Mouse (Mus musculus) heart, embryonic 11.5 days (tissue): Measurements from ENCODE around the gene Cog1. TPM values are rescaled to one million over a fixed set of nuclear protein-coding genes. Genes with fewer than 3 reads are reported as not detected.

ENCODE experiments used
- ATAC-seq: fragments of 200-750 bp; cut with Nextera tagmentation; replicated peaks from 2 replicates; pipeline ENCODE4 v1.8.0; 2017; ENCODE audit warnings: moderate library complexity; ENCODE audit not compliant: insufficient number of reproducible peaks, low FRiP score, low TSS enrichment
- H3K27ac ChIP-seq: fragments of 300-500 bp; sonication (generic); 2 replicates; pipeline ENCODE4 v1.5.1; 2014; ENCODE audit warnings: mild to moderate bottlenecking, low read depth, low read length
- H3K27me3 ChIP-seq: fragments of 300-500 bp; sonication (generic); 2 replicates; pipeline ENCODE4 v1.6.1; 2014; ENCODE audit warnings: mild to moderate bottlenecking, low read length, mixed read lengths; ENCODE audit not compliant: control insufficient read depth, insufficient read depth
- H3K36me3 ChIP-seq: fragments of 300-500 bp; sonication (generic); 2 replicates; pipeline ENCODE4 v1.6.1; 2014; ENCODE audit warnings: mild to moderate bottlenecking, low read length, moderate library complexity, mixed read lengths; ENCODE audit not compliant: control insufficient read depth, insufficient read depth
- H3K4me1 ChIP-seq: fragments of 300-500 bp; sonication (generic); 2 replicates; pipeline ENCODE4 v1.6.1; 2014; ENCODE audit warnings: low read length; ENCODE audit not compliant: control insufficient read depth, insufficient read depth
- H3K4me2 ChIP-seq: fragments of 300-500 bp; sonication (generic); 2 replicates; pipeline ENCODE4 v1.6.1; 2014; ENCODE audit warnings: mild to moderate bottlenecking, moderate library complexity
- H3K4me3 ChIP-seq: fragments of 300-500 bp; sonication (generic); 2 replicates; pipeline ENCODE4 v1.5.1; 2014; ENCODE audit warnings: low read depth, low read length
- H3K9ac ChIP-seq: fragments of 300-500 bp; sonication (generic); 2 replicates; pipeline ENCODE4 v1.6.1; 2014; ENCODE audit warnings: mild to moderate bottlenecking, low read depth, low read length, moderate library complexity
- H3K9me3 ChIP-seq: fragments of 300-500 bp; sonication (generic); replicated peaks from 2 replicates; pipeline ENCODE4 v1.6.1; 2016; ENCODE audit warnings: low read length; ENCODE audit not compliant: control insufficient read depth
- WGBS: fragments of 180-500 bp; shearing (Covaris S2); extraction: QIAGEN DNeasy Blood & Tissue Kit; methylation state at CpG from one replicate; pipeline ENCODE4 v1.1.7; 2014; ENCODE audit not compliant: insufficient replicate concordance; 5-methylcytosine and 5-hydroxymethylcytosine counted together
- polyA plus RNA-seq: library from polyadenylated mRNA; unstranded; fragments of >200 nt; fragmentation: Nextera tagmentation; extraction: Ambion mirVana; gene quantifications from 2 replicates; pipeline ENCODE4 v1.2.1, GENCODE M21; 2014

The Cog1 gene
- polyA plus RNA-seq, 1 experiment from 2014 or later: 19.4 TPM

DNA sequence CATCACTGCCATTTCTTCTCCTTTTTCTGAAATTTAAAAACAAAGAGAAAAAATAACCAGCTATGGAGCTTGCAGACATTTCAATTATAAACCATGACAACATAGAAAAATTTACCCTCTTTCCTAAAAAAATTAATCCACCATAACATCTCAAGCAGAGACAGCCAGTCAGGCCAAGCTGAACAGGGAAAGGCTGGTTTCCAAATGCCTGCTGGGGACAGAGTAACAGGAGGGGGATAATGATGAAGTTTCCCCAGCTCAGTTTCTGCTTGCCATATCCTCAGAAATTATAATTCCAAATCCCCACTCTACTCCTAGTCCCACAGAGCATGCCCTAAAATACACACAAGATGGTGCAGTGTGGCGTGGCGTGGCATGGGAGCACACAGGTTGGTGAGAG lies 28.4 kb downstream of the Cog1 start:
- WGBS: 89% methylated on average over 2 of the region's 2 CpGs
- Histone ChIP-seq H3K4me3 (no peak overlapping the region), H3K4me2 (no peak overlapping the region), H3K27me3 (no peaks in the 10 kb centered on the region), H3K9ac (0 out of 2 replicates have a peak overlapping the region, but pooled peaks have one; percentile 16), H3K36me3 (peaks cover 5% of the 10 kb centered on the region; the same call in 1 of the 2 replicates), H3K9me3 (no peaks in the 10 kb centered on the region), H3K27ac (no peak overlapping the region), H3K4me1 (peaks cover 28% of the 10 kb centered on the region)
- no peak for ATAC-seq

DNA sequence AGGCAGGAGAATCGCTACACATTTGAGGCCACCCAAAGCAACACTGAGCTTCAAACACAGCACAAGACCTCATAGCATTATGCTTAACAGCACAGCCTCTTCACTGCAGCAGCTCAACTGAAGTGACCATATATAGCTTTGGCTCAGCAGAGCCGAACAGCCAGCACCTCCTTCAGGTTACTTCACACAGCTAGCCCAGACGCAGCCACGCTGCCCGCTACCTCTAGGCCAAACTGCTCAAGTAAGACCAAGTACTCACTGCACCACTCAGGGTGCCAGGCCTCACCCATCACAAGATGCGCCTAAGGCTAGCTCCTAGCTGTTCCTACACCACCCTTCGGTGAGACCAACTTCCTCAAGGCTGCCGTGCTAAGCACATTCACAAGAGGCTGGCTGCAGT lies 29.4 kb downstream of the Cog1 start:
- ATAC-seq: no peak
- H3K36me3 ChIP-seq: peaks cover 4% of the 10 kb centered on the region; the same call in 1 of the 2 replicates
- H3K9ac ChIP-seq: peak overlapping the region; percentile 61
- H3K9me3 ChIP-seq: no peaks in the 10 kb centered on the region
- H3K4me2 ChIP-seq: peak overlapping the region; percentile 34; the same call in 1 of the 2 replicates
- WGBS: 77% methylated on average over 8 of the region's 8 CpGs
- no peaks in the 10 kb centered on the region for H3K27me3 ChIP-seq
- no peak overlapping the region for H3K4me3 ChIP-seq
- H3K27ac ChIP-seq: peak overlapping the region; percentile 82
- peaks cover 32% of the 10 kb centered on the region for H3K4me1 ChIP-seq

DNA sequence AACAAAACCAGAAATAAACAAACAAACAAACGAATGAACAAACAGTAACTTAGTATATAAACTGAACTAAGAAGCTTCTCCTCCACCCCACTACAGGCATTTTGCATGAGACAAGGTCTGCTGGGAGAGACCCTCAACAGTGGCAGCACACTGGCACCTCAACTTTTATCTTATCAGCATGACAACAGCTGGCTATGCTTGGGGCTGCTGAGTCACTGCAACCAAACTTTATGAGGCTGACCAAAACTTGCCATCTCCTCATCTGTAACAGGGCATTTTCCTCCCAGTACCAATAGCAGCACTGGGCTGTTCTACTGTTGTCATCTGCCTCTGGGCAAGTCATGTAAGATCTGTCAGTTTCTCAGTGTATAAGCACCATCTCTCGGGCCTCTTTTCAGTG lies 32.0 kb downstream of the Cog1 start:
- Histone ChIP-seq H3K27ac (peak overlapping the region; percentile 76), H3K27me3 (no peaks in the 10 kb centered on the region), H3K36me3 (peaks cover 4% of the 10 kb centered on the region; the same call in 1 of the 2 replicates), H3K4me2 (peak overlapping the region; percentile 42), H3K4me1 (peaks cover 32% of the 10 kb centered on the region), H3K4me3 (no peak overlapping the region), H3K9ac (peak overlapping the region; percentile 36), H3K9me3 (no peaks in the 10 kb centered on the region)
- ATAC-seq: peak; percentile 54
- WGBS: 66% methylated on average over 2 of the region's 2 CpGs

DNA sequence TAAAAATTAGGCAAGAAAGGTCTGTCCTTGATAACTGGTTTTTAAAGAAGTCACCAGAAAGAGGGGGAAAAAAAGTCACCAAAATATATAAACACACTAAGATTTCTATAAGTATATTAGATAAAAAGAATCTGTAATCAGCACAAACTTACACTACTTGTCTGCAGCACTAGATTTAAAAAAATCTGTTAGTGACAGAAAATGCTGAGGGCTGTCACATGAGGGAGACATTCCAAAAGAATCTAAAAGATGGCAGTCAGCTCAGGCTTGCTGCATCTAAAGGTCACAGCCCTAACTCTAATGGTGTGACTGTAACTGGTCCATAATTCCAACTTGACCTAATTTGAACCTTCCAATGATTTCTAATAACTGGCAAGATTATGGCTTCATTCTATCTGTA lies 33.0 kb downstream of the Cog1 start:
- no peak overlapping the region; the same call in 1 of the 2 replicates for H3K9ac ChIP-seq
- H3K27ac ChIP-seq: peak overlapping the region; percentile 76
- H3K4me3 ChIP-seq: peak overlapping the region; percentile 85
- no peaks in the 10 kb centered on the region for H3K9me3 ChIP-seq
- H3K4me1 ChIP-seq: peaks cover 34% of the 10 kb centered on the region
- H3K4me2 ChIP-seq: peak overlapping the region; percentile 76
- no peaks in the 10 kb centered on the region for H3K27me3 ChIP-seq
- H3K36me3 ChIP-seq: peaks cover under 1% of the 10 kb centered on the region; the same call in 1 of the 2 replicates
- no peak for ATAC-seq

DNA sequence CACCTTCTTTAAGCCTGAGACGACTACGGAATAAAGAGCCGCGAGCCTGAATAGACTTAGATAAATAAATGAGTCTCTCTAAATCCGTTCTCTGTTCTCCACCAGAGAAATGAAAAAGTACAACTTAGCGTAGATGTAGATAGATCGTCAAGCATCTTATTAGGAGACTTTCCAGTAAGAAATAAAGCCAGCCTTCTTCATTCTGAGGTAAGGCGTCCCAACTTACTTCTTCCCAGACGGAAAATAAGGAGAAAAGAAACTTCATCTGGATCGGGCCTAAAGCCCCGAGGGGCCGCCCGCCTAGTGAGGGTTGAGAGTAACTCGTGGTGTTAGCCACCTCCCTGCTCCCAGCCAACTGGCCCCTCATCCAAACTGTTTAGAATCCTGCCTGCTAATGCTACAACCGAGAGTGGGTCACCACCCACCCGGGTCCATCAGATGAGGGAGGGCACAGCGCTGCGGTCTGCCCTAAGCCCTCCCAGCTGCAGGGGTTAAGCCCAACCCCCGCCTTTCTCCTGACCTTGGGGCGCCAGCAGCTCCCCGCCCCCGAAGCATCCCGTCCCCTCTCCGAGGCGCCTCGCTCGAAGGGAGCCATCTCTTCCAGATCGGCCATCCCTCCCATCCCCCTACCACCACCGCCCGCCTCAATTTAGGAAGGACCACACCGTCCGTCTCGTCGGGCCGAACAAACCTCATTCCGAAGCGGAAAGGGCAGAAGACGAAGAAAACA lies 34.1 kb downstream of the Cog1 start:
- Histone ChIP-seq H3K4me3 (peak overlapping the region; percentile 85), H3K36me3 (peaks cover 5% of the 10 kb centered on the region), H3K27me3 (no peaks in the 10 kb centered on the region), H3K4me1 (peaks cover 36% of the 10 kb centered on the region), H3K9me3 (no peaks in the 10 kb centered on the region), H3K27ac (peak overlapping the region; percentile 98), H3K9ac (peak overlapping the region; percentile 89), H3K4me2 (peak overlapping the region; percentile 76)
- peak; percentile 62 for ATAC-seq
- 3% methylated on average over 38 of the region's 38 CpGs for WGBS

DNA sequence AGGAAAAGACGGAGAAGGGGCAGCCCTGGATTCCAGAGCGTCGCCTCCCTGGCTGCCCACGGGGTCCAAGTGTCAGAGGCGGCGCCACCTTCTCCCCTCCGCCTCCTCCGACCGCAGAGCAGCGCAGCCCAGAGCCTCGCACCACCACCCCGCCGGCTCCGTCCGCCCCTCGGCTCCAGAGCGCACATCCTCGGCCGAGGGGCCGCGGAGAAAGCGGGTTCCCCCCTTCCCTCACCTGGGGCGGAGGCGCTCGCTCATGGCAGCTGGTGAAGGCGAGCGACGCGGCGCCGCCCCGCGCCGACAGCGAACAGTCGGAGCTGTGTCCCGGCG lies 34.6 kb downstream of the Cog1 start:
- no peak for ATAC-seq
- H3K4me3 ChIP-seq: peak overlapping the region; percentile 85

DNA sequence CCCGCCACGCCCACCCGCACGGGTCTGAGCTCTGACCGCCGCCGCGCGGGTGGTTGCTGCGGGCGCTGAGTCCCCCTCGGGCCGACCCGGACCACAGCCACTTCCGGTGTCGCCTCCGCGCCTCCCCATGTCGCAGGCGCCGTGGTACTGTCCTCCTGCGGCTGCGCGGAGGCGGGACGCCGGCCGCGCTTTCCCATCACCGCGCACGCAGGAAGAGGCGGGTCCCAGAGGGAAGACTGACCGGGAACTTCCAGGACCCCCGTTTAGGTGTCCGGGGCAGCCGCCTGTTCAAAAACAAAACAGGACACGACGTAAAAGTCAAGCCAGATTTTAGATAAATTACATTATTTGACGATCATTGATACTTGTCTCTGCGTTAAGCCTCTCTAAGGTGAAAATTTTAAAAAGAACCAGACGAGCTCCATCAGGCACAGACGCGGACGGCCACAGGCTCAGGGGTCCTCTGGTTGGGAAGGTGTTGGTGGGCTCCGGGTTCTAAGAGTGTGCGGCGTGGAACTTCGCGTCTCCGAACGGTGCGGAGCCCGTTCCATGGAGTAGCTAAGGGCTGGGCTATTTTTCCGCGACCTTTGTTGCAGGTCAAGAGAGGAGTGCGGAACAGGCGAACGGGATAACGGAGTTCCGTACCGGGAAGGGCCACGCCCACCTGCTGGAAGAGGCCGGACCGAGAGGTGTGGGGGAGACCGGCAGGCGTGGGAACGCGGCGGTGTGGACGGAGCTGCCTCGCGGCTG lies 35.2 kb downstream of the Cog1 start, which contains the start of the genes Fam104a and D11Wsu47e:
Gene Fam104a, minus strand, starts transcription at position 199 of the 750 bp plus-strand sequence.
Gene D11Wsu47e, plus strand, starts transcription at position 456 of the 750 bp plus-strand sequence.
- Histone ChIP-seq H3K4me2 (peak within 1 kb of the TSS; percentile 76), H3K4me3 (peak within 1 kb of the TSS; percentile 85), H3K36me3 (peaks cover 16% of the 10 kb centered on the region), H3K9ac (peak within 1 kb of the TSS; percentile 89), H3K27ac (peak within 1 kb of the TSS; percentile 98), H3K4me1 (peaks cover 32% of the 10 kb centered on the region), H3K9me3 (no peaks in the 10 kb centered on the region), H3K27me3 (no peaks in the 10 kb centered on the region)
- ATAC-seq: peak; percentile 88
- WGBS: under 1% methylated on average over 70 of the region's 73 CpGs

More for the DNA sequence above, 34.6 kb downstream of the Cog1 start:
- Histone ChIP-seq H3K27ac (peak overlapping the region; percentile 98), H3K4me1 (peaks cover 33% of the 10 kb centered on the region), H3K9ac (peak overlapping the region; percentile 89), H3K27me3 (no peaks in the 10 kb centered on the region), H3K9me3 (no peaks in the 10 kb centered on the region), H3K36me3 (peaks cover 11% of the 10 kb centered on the region), H3K4me2 (peak overlapping the region; percentile 76)
- WGBS: 0% methylated on average over 30 of the region's 38 CpGs

DNA sequence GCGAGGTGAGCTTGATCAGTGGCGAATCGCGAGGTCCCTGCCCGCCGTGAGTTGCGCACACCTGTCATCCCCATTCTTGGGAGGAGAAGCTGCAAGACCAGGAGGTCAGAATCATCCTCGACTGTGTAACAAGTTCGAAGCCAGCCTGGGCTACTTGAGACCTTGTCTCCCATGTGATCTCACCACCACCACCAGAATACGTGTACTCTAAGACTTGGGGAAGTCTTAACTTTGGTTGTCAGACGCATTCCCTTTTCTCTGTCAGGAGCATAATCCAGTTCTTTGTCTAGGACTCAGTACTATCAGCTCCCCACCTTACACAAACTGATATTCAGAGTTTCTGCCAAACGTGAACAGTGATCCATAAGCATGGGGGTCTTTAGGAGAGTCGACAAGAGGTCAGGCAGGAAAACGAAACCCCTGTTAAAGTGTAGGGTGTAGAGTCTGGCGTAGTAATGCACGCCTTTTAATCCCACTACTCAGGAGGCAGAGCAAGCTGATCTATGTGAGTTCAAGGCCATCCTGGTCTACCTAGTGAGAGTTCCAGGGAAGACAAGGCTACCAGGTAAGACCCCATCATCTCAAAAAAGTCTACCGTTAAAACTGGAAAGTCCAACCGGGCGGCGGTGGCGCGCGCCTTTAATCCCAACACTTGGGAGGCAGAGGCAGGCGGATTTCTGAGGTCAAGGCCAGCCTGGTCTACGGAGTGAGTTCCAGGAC lies 35.9 kb downstream of the Cog1 start:
- WGBS: 42% methylated on average over 25 of the region's 25 CpGs
- Histone ChIP-seq H3K36me3 (peaks cover 22% of the 10 kb centered on the region), H3K4me3 (peak overlapping the region; percentile 85), H3K9me3 (no peaks in the 10 kb centered on the region), H3K4me1 (peaks cover 30% of the 10 kb centered on the region), H3K27ac (peak overlapping the region; percentile 35; the same call in 1 of the 2 replicates), H3K4me2 (peak overlapping the region; percentile 76), H3K9ac (peak overlapping the region; percentile 89), H3K27me3 (no peaks in the 10 kb centered on the region)
- no peak for ATAC-seq
